Mouse (Mus musculus) C2C12 (cell line): ENCODE results near the gene Tnk1.

Experiments
- CTCF ChIP-seq: IDR thresholded peaks from one replicate; pipeline ENCODE4 v1.5.1; 2011; ENCODE audit not compliant: control insufficient read depth, insufficient read depth, insufficient read length
- MAX ChIP-seq: IDR thresholded peaks from one replicate; pipeline ENCODE4 v1.6.1; 2011; ENCODE audit warnings: mild to moderate bottlenecking, control low read depth
- MYOD1 ChIP-seq: IDR thresholded peaks from one replicate; pipeline ENCODE4 v1.6.1; 2011; ENCODE audit warnings: low read depth; ENCODE audit not compliant: control insufficient read depth, insufficient read length
- MYOG ChIP-seq: IDR thresholded peaks from one replicate; pipeline ENCODE4 v1.6.1; 2011; ENCODE audit not compliant: control insufficient read depth, insufficient read length; ENCODE audit errors: extremely low read depth
- USF1 ChIP-seq: IDR thresholded peaks from one replicate; pipeline ENCODE4 v1.6.1; 2011; ENCODE audit warnings: low read depth, mild to moderate bottlenecking, control low read depth, moderate library complexity

DNA sequence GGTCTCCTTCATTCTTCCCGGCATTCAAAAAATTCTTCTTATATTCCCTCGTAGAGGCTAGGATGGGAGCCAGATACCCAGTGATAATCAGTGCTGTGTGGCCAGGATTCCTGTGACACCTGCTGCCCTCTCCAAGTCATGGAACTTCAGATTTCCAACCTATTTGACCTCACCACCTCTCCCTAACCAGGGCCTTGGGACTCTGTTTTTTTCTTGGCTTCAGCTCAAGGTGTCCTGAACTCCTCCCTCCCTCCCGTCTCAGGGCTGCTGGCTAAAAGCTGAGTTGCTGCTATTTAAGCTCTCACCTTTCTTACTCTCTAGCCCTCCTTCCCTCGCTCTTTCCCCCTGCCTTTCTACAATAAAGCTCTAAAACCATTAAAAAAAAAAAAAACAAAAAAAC is 41.3 kb upstream of the Tnk1 start:
- TF ChIP-seq MAX (no peak), CTCF (no peak), MYOD1 (no peak), USF1 (no peak), MYOG (no peak)
